Mouse (Mus musculus): Measurements from ENCODE around the gene B3gat3.

The B3gat3 gene

DNA sequence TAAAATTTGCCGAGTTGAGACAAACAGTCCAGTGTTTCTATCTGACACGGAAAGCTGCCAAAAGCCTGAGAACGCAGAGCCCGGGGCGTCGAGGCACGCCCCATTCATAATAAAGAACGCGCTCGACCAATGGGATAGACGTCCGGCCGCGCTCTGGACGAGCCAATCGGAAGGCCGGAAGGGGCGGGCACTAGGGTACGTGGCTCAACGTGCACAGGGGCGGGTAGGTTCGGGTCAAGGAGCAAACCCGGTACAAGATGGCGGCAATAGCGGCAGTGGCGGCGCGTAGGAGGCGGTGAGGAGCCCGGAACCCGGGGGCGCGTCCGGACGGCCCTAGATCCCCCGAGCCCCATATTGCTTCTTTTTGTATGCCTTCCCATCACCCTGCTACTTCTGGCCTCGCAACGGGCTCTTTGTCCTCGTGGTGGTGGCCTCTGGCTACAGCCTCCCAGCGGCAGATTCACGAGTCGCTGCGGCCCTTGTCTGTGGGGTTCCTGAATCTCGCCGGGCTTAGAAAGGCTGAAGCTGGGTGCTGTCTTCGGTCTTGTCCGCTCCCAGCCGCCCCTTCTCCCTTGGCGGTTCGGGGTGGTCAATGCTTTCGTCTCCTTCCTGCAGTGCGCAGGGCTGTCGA, 22.2 kb upstream of the B3gat3 start, which contains the start of gene Ganab:
Ganab (plus strand) TSS at position 207 of the 631 bp plus-strand sequence.
- DNase-seq (ENCODE audit: low read depth), result peak; percentile 94

DNA sequence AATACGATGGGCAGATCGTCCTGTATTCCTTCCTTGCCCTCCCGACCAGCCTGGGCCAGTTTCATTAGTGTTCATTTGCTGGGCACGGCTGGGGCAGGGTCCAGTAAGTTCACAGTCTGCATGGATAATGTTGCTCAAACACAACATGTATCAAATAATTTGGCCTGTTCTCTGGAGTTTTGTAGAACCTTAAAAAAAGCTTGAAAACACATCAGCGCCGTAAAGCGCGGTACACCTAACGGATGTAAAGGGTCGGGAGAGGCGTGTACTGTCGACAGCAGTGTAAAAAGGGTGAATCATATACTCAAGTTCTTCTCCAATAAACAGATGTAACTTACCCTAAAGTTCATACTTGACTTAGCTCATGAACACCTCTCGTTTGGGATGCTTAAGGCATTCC, 21.6 kb upstream of the B3gat3 start:
- peak; percentile 60 for DNase-seq (ENCODE audit: low read depth)

DNA sequence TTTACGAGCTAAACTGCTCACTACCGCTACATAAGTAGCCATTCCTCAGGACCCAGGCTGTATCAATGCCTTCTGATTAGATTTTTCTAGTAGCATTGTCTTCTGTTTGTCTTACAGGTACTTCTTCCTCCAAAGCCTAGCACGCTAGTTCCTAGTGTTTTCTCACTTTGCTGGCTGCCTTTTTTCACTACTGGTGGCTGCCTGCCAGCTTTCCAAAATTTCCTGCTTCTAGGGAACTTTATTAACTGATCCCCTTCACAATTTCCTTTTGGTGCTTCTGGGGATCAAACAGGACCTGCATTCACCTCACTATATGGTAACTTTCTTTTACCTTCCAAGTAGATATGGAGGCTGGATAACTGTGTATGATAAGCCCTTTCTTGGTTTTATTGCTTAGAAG, 21.1 kb upstream of the B3gat3 start:
- DNase-seq (ENCODE audit: low read depth), result no peak

DNA sequence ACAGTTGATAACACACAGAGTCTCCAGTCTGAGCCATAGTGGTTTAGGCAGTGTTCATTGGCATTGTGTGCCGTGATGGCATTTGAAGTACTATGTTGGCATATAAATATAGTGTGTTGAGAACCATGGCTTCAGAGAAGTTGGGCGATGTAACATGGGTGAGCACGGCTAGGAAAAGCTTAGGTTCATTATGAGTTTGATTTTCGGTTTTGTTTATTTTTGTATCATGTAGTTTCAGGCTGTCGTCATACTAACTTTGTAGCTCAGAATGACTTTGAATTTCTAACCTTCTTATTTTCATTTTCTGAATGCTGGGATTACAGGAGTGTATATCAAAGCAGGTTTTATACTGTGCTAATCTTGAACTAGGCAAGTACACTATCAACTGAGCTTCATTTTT, 16.8 kb upstream of the B3gat3 start:
- no peak for DNase-seq (ENCODE audit: low read depth)

DNA sequence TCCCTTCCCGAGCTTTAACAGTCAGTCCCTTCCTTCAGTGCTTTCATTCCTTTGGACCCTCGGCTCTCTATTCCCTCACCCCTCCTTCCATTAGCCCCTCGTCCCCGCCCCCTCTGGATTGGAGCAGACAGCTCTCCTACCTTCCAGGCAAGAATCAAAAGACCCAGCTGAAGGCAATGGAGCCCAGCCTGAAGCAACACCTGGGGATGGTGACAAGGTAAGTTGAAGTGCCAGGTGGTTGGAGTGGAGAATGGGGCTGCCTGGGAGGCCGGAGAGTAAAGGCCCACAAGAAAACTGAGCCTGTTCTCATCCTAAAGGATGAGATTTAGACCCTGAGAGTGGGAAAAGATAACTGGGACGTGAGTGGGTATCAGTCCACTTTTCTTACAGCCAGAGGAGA, 11.6 kb upstream of the B3gat3 start:
- no peak for DNase-seq (ENCODE audit: low read depth)

DNA sequence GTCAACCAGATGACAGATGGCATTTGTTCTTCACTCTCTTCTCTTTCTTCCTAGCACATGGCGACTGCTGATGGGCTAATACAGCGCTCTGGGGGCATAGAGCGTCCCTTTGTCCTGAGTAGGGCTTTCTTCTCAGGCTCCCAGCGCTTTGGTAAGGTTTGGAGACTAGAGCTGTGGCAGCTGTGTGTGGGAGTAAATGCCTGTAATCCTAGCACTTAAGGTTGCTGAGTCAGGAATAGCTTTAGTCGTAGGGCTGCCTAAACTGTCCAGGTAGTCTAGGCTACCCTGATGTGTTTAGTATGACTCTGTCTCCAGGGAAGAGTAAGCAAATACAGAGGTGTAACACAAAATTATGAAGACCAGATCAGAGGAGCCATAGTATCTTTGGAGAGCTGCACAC, 8.4 kb upstream of the B3gat3 start:
- no peak for DNase-seq (ENCODE audit: low read depth)

DNA sequence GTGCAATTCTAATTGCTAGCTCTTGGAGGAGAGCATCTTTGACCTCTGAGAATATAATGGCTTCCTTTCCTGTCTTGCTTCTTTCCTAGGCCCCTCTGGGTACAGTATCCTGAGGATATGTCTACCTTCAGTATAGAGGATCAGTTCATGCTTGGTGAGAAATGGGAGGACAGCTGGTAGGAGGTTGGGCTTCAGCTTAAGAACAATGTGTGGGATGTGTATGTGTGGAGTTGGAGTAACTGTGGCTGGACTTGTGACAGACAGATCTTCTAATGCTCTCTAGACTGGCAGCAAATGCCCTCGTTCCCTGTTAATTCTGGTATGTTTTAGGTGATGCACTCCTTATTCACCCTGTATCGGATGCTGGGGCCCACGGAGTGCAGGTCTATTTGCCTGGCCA, 6.0 kb upstream of the B3gat3 start:
- DNase-seq (ENCODE audit: low read depth), result no peak

DNA sequence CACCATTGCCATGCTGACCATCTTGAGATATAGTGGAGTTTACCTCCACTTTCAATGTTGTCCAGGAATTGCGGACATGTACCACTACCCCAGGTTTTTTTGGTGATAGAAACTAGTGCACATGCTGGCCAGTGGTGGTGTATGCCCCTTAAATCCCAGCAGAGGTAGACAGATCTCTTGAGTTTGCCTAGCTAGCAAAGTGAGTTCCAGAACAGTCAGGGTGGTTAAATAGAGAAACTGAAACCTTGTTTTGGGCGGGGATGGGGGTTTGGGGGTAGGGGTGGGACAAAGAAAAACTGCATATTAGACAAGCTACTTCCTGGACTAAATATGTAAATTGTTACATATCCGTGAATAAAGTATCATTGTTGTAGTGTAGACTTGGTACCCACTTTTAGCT, 1.2 kb upstream of the B3gat3 start:
- no peak for DNase-seq (ENCODE audit: low read depth)

DNA sequence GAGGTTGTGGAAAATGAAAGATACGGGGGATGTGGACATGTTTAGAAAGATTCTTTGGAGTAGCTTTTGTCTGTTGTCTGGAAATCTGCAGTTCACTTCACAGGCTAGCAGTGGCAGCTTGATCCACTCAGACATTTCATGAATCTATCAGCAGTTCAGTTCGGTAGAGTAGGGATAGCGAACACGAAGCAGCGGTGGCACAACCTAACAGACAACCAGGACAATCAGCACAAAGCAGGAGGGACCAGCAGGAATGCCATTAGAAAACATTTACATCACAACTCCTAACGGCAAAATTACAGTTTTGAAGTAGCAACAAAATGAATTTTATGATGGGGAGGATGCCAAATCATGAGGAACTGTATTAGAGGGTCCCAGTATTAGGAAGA, 496 bp upstream of the B3gat3 start:
- DNase-seq (ENCODE audit: low read depth), result no peak

DNA sequence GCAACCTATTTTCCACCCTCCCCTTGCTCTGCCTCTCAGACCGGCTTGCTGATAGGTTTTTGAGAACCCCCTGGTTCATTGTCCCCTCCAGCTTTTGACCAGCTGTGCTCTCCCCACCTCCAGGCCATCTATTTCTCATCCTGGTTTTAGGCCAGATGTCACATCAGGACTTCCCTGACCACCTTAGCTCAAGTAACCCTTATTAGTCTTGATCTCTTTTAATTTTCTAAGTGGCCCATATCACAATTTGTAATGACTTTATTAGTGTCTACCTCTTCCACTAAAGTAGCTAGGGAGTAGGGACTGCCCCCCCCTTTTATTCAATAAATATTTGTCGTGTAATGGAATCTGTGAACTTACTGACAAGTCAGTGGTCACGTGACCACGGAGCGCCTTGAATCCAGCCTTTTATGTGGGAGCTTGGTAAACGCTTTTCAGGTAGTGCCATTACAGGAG, 690 bp downstream of the B3gat3 start:
- peak; percentile 87 for DNase-seq (ENCODE audit: low read depth)

DNA sequence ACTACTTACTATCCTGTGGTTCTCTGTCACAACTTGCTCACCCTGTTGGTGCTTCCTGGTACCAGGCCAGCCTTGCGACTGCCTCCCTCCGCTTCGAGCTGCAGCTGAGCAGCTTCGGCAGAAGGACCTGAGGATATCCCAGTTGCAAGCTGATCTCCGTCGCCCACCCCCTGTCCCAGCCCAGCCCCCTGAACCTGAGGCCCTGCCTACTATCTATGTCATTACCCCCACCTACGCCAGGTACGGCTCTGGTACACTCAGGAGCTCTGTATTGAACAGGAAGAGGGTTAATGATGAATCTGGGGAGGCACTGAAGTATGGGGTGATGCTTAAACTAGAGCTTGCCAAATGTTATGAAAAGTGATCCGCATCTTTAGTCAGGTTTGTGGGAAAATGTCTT, 1.6 kb downstream of the B3gat3 start:
- no peak for DNase-seq (ENCODE audit: low read depth)

DNA sequence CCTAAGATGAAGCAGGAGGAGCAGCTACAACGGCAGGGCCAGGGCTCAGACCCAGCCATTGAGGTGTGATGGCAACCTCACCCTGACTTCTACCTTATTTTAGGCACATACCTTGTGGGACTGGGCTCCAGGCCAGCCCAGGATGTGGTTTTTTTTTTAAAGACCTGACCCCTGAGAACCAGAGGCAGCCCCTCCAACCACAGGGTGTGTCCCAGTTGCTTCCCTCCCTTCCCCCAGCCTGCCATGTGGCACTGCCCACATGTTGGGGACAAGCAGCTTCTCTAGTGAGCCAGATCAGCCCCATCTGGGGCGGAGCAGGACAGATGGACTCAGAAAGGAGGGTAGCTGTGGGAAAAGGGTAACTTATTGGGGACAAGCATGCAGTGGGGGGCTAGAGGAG, 6.6 kb downstream of the B3gat3 start:
- DNase-seq (ENCODE audit: low read depth), result no peak

DNA sequence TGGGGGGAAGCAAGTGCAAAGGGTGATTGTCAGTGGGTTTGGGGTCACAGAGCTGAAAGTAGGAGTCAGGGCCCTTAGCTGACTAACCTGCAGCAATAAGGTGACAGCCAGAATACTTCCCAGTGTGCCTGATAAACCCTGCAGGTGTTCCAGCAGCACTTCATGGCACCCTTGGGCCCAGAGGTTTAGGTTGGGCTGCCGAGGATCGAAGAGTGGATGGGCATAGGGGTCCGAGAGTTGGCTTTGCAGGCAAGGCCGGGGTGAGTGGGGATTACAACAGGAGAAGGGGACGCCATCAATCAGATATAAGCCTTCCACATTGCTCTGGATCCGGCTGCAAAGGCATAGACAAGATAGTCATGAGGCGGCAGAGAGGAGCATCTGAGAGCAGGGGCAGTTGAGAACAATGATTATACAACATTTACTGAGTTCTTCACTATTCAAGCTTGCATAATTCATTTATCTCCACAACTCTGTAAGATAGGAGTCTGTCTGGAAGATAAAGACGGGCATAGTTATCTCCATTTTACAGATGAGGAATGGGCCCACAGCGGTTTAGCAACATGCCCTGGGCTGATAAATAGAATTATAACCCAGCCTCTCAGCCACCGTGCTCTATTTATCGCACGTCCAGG, 7.8 kb downstream of the B3gat3 start:
- no peak for DNase-seq (ENCODE audit: low read depth)

DNA sequence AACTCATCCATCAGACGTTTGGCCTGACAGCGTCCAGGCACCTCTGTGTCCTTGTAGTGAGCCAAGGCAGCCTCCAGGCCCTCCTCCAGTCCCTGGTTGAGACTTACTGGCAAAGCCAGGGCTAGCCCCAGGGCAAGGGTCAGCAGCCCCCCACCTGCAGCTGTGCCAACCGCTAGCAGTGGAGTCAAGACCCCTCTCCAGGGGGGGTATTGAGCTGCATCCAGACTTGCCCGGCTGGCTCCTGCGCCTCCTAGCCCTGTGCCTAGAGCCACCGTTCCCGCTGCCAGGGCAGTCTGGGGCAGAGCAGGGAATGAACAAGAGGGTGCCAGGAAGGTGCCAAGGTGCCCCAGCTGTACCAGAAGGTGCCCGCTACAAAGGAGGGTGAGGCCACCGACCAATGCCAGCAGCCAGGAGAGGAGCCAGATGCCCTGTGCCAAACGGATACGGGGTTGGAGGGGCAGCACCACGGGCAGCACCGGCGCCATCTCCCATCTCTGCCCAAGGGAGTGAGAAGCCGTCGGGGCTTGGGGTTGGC, 8.6 kb downstream of the B3gat3 start:
- DNase-seq (ENCODE audit: low read depth), result no peak

DNA sequence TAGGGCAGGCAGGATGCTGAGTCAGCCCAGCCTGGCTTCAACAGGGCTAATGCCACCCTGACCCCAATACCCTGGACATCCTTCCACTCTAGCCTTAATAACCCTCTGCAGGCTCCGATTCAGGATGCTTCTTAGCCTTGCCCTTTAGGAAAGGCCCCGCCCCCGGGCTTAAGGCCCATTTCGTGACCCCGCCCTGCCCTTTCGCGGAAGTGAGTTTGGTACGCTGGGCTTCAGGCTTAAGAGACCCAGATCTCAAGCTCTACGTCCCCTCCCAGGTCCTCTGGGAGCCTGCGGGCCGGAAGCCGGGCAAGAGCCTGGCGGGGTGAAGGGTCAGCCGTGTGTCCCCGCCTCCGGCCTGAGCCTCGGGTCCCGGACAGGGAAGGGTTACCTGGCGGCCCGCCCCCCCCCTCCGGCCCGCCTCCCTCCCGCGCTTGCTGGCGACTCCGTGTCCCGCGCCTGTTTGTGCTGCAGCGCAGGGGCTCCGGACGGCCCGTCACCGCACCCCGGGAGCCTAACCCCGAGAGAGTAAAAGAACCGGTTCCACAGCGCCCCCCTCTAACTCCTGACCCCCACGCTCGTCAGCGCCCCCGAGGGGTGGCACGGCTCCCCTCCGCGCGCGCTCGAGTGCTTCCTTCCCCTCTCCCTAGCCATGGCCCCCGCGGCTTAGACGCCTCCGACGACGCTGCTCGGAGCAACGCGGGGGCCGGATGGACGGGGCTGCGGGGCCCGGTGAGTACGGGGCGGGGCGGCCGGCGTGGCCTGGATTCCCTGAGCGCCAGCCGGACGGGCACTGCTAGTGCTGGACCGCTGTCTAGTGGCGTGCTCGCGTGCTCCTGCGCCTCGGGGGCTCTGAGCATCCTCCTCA, 9.3 kb downstream of the B3gat3 start, which contains the start of the genes Rom1 and Eml3:
Rom1 (minus strand) TSS at position 133 of the 865 bp plus-strand sequence.
Eml3 (plus strand) TSS at position 329 of the 865 bp plus-strand sequence.
- peak; percentile 93 for DNase-seq (ENCODE audit: low read depth)

DNA sequence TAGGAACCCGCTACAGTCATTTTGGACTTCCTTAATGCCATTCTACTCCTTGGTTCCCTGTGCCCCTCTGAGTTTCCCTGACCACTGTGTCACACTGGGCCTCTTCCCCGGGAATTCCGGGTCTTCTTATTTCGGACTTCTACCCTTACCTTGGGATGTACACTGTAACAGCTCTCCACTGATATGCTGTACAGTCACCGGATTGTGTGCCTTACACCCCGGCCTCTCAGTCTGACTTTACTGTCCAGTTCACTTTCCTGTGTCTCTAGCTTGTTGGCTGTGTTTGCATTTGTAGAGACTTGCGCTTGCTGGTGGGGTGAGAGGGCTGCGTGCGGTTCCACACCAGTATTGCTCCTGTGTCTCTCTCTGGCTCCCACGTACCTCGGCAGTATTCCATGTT, 9.9 kb downstream of the B3gat3 start:
- DNase-seq (ENCODE audit: low read depth), result peak; percentile 41

DNA sequence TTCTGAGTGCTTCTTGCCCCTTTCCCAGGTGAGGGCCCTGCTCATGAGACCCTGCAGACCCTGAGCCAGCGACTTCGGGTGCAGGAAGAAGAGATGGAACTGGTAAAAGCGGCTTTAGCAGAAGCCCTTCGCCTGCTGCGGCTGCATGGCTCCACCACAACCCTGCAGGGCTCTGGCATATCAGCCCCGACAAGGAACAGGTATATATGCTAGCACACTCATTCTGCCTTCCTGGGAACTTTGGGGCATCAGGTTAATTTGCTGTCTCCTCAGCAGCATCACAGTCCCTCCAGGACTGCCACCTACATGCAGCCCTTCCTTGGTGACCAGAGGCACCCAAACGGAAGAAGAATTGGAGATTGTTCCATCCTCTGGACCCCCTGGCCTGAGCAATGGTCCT, 10.6 kb downstream of the B3gat3 start:
- no peak for DNase-seq (ENCODE audit: low read depth)

DNA sequence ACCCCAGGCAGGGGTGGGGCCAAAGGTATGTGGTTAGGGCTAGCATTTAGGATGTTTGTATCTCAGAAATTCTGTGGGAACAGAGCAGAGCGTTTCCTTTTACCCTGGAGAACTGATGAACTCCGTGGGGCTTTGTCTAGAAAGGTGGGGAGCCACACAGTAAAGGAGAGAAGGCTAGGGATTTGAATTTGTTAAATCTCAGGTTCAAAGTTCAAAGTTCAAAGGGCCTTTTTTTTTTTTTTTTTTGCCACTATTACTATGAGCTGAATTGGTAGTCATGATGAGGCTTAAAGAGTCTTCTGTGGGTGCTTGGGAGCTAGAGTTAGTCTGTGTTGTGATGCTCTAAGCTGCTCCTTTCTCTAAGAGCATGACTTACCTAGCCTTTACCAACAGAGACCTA, 16.6 kb downstream of the B3gat3 start:
- DNase-seq (ENCODE audit: low read depth), result no peak

DNA sequence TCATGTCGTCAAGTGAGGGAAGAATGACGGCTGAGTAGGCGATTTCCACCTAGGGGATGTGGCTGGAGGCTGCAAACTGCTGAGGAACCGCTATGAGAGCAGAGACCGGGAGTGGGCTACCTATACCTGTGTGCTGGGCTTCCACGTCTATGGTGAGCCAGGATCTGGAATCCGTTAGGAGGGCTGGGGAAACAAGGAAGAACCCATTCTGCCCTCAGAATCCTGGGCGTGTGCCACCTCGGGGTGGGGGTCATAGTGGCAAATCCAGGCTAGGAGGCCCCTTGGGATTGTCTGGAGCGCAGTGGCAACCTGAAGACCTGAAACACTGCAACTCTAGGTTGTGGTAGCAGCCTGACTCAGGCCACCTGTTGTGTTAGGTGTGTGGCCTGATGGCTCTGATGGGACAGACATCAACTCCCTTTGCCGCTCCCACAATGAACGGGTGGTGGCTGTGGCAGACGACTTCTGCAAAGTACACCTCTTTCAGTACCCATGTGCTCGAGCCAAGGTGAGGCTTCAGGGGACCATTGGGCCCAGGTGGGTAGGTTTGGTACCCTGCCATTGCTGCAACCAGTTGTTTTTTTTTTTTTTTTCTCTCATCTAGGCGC, 20.5 kb downstream of the B3gat3 start:
- DNase-seq (ENCODE audit: low read depth), result no peak

DNA sequence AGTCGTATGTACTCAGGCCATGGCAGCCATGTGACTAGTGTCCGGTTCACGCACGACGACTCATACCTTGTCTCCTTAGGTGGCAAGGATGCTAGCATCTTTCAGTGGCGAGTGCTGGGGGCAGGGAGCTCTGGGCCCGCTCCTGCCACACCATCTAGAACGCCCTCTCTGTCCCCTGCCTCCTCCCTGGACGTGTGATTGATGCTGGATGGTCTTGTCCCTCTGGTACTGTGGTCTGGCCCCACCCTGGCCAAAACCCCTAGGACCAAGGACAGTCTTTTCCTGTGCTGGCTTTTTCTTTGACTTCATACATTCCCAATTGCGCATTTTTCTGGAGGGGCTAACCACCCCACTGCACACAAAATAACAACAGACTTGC, 21.0 kb downstream of the B3gat3 start:
- DNase-seq (ENCODE audit: low read depth), result peak; percentile 38

DNA sequence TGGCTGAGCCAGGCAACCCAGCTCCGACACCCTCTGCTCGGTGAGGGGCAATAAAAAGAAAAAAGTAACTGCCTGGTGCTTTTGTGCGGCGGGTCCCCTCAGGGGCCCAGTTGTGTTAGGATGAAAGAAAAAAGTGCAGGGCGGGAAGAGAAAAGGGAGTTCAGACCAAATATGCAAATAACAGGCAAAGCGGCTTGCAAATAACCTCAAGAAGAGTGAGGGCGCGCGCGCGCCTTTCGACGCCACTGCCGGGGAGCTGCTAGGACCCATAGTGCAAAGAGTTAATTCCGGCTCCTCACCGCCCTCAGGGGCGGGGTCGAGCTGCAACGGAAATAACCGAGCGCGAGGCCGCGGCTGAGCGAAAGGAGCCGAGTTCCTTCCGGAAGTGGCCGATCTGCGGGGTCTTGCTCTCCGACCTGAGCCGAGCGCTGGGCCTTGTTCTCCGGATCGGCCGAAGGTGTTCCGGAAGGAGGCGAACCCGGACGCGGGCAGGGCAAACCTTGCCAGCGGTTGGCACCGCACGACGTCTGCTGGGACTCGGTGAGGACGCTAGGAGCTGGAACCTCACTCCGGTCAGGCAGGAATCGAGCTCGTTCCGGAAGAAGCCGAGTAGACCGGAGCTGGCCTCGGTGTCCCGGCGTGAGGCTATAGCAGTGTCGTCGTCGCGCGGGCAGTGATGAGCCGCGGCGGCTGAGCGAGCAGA, 21.5 kb downstream of the B3gat3 start, which contains the start of gene Mta2:
Mta2 (plus strand) TSS at position 361 of the 703 bp plus-strand sequence.
- peak; percentile 95 for DNase-seq (ENCODE audit: low read depth)
